Mouse (Mus musculus): ENCODE data around the gene Bcl2. TPM values are rescaled to one million over a fixed set of nuclear protein-coding genes. Genes with fewer than 3 reads are reported as not detected.

Gene Bcl2
- total and polyA plus RNA-seq, 3 experiments = 1.2 to 4.9 (median 2.9) TPM

DNA sequence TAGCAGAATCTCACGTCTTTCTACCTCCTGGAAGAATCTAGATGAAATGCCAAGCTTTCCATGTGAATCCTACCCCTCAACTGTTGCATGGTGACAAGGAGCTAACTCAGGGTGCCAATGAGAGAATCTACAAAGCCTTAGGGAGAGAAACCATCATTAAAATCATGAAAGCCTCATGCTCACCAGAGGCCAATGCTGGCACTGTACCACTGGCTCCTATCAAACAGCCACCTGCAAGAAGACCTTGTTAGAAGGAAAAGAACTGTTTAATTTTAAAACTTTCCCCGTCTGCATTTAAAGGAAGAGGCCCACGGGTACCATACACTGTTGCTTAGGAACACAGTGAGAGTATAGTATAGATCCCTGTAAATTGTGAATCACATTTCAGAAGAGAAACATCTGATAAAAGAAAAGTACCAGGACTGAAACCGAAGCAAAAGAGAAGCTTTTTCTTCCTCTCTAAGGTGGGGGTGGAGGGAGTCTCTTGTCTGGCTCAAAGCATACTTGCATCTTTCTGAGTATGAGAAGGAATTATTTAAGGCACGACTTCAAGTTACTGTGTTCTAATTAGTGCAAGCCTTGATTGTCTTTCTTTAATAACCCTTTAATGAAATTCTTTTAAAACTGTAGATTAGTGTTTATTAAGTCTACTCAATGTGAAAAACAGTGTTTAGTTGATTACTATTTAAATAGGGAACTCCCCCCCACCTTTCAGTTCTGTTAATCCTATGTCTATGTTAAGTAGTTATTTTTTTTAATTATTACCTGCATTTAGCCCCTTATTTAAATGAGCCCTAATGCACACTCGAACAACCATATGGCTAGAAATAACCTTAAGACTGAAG lies 6.8 kb downstream of the Bcl2 start:
- DNase-seq (ENCODE audit: low spot score) (no peak), ATAC-seq (ENCODE audit: extremely low read depth, insufficient number of reproducible peaks, low FRiP score, poor library complexity, severe bottlenecking) (no peak)
- peaks cover 14% of the 10 kb centered on the region for H3K4me1 ChIP-seq (ENCODE audit: insufficient read depth, low read depth, low read length)
- H3K27me3 ChIP-seq (ENCODE audit: insufficient read depth, low read length) = peaks cover 11% of the 10 kb centered on the region; the same call in 1 of the 2 replicates
- peaks cover 3% of the 10 kb centered on the region for H3K36me3 ChIP-seq (replicated peaks)
- peaks cover 2% of the 10 kb centered on the region for H3K9me3 ChIP-seq (replicated peaks)
- TF ChIP-seq POLR2AphosphoS5 (IDR thresholded peaks at IDR 0.05; ENCODE audit: insufficient replicate concordance, low read depth, low read length) = no peak
- no peak for TF ChIP-seq GATA1 (IDR thresholded peaks at IDR 0.05; ENCODE audit: borderline replicate concordance, low read length)
- TF ChIP-seq CTCF (IDR thresholded peaks at IDR 0.05; ENCODE audit: low read depth, low read length) = no peak
- no peak for TF ChIP-seq TAL1 (conservative IDR thresholded peaks at IDR 0.05; ENCODE audit: low read depth, low read length)
- TF ChIP-seq GATA2 (IDR thresholded peaks at IDR 0.05; ENCODE audit: borderline replicate concordance, low read depth, low read length) = no peak
- H3K4me3 ChIP-seq (ENCODE audit: low read depth, low read length) = no peak overlapping the region

DNA sequence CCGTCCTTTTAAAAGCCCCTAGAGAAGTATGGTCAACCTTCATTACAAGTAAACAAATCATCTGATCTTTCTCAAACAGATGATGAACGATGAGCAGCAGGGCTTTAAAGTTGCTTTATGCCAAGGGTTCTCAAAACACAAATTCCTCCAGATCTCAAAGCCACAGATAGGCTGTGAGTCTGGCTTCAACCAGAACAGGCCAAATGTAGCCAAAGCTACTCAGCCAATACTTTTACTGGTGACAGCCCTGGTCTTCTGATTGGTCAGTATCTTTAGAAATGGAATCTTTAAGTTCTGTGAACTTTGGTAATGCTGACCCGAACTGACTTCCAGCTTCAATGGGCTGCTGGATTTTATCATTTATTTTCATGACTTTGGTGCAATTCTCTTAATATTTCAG lies 10.9 kb downstream of the Bcl2 start:
- Histone ChIP-seq H3K4me1 (ENCODE audit: insufficient read depth, low read depth, low read length) (no peaks in the 10 kb centered on the region), H3K9me3 (replicated peaks) (no peaks in the 10 kb centered on the region), H3K27me3 (ENCODE audit: insufficient read depth, low read length) (0 out of 2 replicates have a peak, but pooled peaks cover 6% of the 10 kb centered on the region), H3K4me3 (ENCODE audit: low read depth, low read length) (no peak overlapping the region), H3K36me3 (replicated peaks) (no peaks in the 10 kb centered on the region)
- ATAC-seq (ENCODE audit: extremely low read depth, insufficient number of reproducible peaks, low FRiP score, poor library complexity, severe bottlenecking) (no peak), DNase-seq (ENCODE audit: low spot score) (no peak)
- TF ChIP-seq GATA2 (IDR thresholded peaks at IDR 0.05; ENCODE audit: borderline replicate concordance, low read depth, low read length) (no peak), GATA1 (IDR thresholded peaks at IDR 0.05; ENCODE audit: borderline replicate concordance, low read length) (no peak), POLR2AphosphoS5 (IDR thresholded peaks at IDR 0.05; ENCODE audit: insufficient replicate concordance, low read depth, low read length) (no peak), CTCF (IDR thresholded peaks at IDR 0.05; ENCODE audit: low read depth, low read length) (no peak)

DNA sequence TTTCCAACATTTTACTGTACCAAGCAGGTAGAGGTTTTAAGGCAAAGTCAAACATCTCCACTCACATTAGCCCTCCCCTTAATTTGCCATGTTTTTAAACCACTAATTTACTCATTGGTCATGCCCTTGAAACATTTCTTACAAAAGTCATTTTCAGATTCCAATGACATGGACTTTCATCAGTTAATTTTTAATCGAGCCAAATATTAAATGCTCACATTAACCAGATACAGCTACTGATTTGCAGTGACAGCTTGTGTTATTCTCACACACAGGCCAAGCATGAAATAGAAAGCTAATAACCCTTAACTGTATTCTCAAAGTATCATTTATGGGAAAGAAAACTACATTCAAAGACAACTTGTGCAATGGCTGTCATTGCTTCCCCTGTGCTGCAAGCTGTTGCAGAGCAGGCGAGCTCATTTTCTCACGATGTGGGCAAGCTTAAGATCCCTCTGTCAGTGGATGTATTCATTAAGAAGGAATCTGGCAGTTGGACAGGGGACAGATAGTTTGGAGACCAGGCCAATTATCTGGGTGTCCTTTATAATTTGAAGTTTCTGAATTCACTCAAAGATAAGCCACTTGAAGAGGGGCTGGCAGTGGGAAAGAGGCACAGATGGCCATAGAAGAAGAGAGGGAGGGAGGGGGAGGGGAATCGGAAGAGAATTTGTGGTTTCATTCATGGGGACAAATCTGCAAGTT lies 11.5 kb downstream of the Bcl2 start:
- no peak for TF ChIP-seq POLR2AphosphoS5 (IDR thresholded peaks at IDR 0.05; ENCODE audit: insufficient replicate concordance, low read depth, low read length)
- Histone ChIP-seq H3K27me3 (ENCODE audit: insufficient read depth, low read length) (0 out of 2 replicates have a peak, but pooled peaks cover 6% of the 10 kb centered on the region), H3K4me3 (ENCODE audit: low read depth, low read length) (no peak overlapping the region), H3K36me3 (replicated peaks) (no peaks in the 10 kb centered on the region), H3K4me1 (ENCODE audit: insufficient read depth, low read depth, low read length) (no peaks in the 10 kb centered on the region), H3K9me3 (replicated peaks) (no peaks in the 10 kb centered on the region)
- ATAC-seq (ENCODE audit: extremely low read depth, insufficient number of reproducible peaks, low FRiP score, poor library complexity, severe bottlenecking) (no peak), DNase-seq (ENCODE audit: low spot score) (no peak)

- no peak overlapping the region for H3K4me3 ChIP-seq (ENCODE audit: low read depth, low read length)
- DNase-seq (ENCODE audit: low spot score) = no peak
Observed at GRCm38 (mm10) chr1:106700520-106701114, 13.5 kb downstream of the Bcl2 start.

GRCm38 (mm10) chr1:106696472-106696871 lies 17.6 kb downstream of the Bcl2 start:
- no peak for DNase-seq (ENCODE audit: low spot score)
- no peaks in the 10 kb centered on the region for H3K4me1 ChIP-seq (ENCODE audit: insufficient read depth, low read depth, low read length)
- no peak for ATAC-seq (ENCODE audit: extremely low read depth, insufficient number of reproducible peaks, low FRiP score, poor library complexity, severe bottlenecking)
- H3K36me3 ChIP-seq (replicated peaks) = no peaks in the 10 kb centered on the region
- H3K9me3 ChIP-seq (replicated peaks) = no peaks in the 10 kb centered on the region
- no peak for TF ChIP-seq GATA1 (IDR thresholded peaks at IDR 0.05; ENCODE audit: borderline replicate concordance, low read length)
- TF ChIP-seq CTCF (IDR thresholded peaks at IDR 0.05; ENCODE audit: low read depth, low read length) = no peak
- TF ChIP-seq POLR2AphosphoS5 (IDR thresholded peaks at IDR 0.05; ENCODE audit: insufficient replicate concordance, low read depth, low read length) = no peak
- TF ChIP-seq TAL1 (conservative IDR thresholded peaks at IDR 0.05; ENCODE audit: low read depth, low read length) = no peak
- TF ChIP-seq GATA2 (IDR thresholded peaks at IDR 0.05; ENCODE audit: borderline replicate concordance, low read depth, low read length) = no peak
- peaks cover 7% of the 10 kb centered on the region; the same call in 1 of the 2 replicates for H3K27me3 ChIP-seq (ENCODE audit: insufficient read depth, low read length)
- no peak overlapping the region for H3K4me3 ChIP-seq (ENCODE audit: low read depth, low read length)

More at GRCm38 (mm10) chr1:106700520-106701114, 13.5 kb downstream of the Bcl2 start:
- Histone ChIP-seq H3K27me3 (ENCODE audit: insufficient read depth, low read length) (peaks cover 7% of the 10 kb centered on the region; the same call in 1 of the 2 replicates), H3K9me3 (replicated peaks) (no peaks in the 10 kb centered on the region), H3K4me1 (ENCODE audit: insufficient read depth, low read depth, low read length) (no peaks in the 10 kb centered on the region), H3K36me3 (replicated peaks) (no peaks in the 10 kb centered on the region)
- TF ChIP-seq POLR2AphosphoS5 (IDR thresholded peaks at IDR 0.05; ENCODE audit: insufficient replicate concordance, low read depth, low read length) = no peak
- TF ChIP-seq GATA1 (IDR thresholded peaks at IDR 0.05; ENCODE audit: borderline replicate concordance, low read length) = no peak
- TF ChIP-seq TAL1 (conservative IDR thresholded peaks at IDR 0.05; ENCODE audit: low read depth, low read length) = no peak
- TF ChIP-seq GATA2 (IDR thresholded peaks at IDR 0.05; ENCODE audit: borderline replicate concordance, low read depth, low read length) = no peak
- ATAC-seq (ENCODE audit: extremely low read depth, insufficient number of reproducible peaks, low FRiP score, poor library complexity, severe bottlenecking) = no peak

DNA sequence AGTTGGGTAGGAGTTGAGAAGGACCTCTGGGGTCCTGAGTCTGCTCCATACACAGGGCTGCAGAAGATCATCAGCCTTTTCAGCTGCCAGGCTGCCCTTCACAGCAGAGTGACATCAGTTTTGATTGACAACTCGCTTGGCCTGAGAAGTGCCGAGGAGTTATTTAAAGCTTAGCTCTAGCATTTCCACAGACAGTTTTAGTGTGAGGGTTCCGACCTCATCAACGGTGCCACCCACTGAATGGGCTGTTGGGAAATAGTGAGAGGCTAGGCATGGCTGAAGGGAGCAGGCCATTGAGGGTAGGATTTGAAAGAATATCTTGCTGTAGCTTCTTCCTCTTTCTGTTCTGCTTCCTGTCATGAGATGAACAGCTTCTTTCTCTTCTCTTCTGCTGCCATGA lies 18.4 kb downstream of the Bcl2 start:
- H3K4me3 ChIP-seq (ENCODE audit: low read depth, low read length) = no peak overlapping the region
- DNase-seq (ENCODE audit: low spot score) (no peak), ATAC-seq (ENCODE audit: extremely low read depth, insufficient number of reproducible peaks, low FRiP score, poor library complexity, severe bottlenecking) (no peak)
- no peaks in the 10 kb centered on the region for H3K9me3 ChIP-seq (replicated peaks)
- TF ChIP-seq CTCF (IDR thresholded peaks at IDR 0.05; ENCODE audit: low read depth, low read length) (no peak), POLR2AphosphoS5 (IDR thresholded peaks at IDR 0.05; ENCODE audit: insufficient replicate concordance, low read depth, low read length) (no peak), GATA2 (IDR thresholded peaks at IDR 0.05; ENCODE audit: borderline replicate concordance, low read depth, low read length) (no peak)
- no peaks in the 10 kb centered on the region for H3K4me1 ChIP-seq (ENCODE audit: insufficient read depth, low read depth, low read length)
- no peaks in the 10 kb centered on the region for H3K36me3 ChIP-seq (replicated peaks)
- peaks cover 7% of the 10 kb centered on the region; the same call in 1 of the 2 replicates for H3K27me3 ChIP-seq (ENCODE audit: insufficient read depth, low read length)

All from G1E (cell line).